In genomic region chr4:136290781-136291595, GRCm38 (mm10) we compare ENCODE assay signal across 16 mouse cellular contexts. TPM values are rescaled to one million over a fixed set of nuclear protein-coding genes. Genes with fewer than 3 reads are reported as not detected.
A peak's percentile ranks its signal among the peaks of the same experiment; 100 is the strongest.
DNase-seq lines count a peak whose midpoint lies in the region; ATAC-seq and TF ChIP-seq lines count a peak whose summit lies in the region.
"Had no signal": no experiment of that assay in that cellular context is flagged by ENCODE, and none has a peak within 500 bp of the region (broad histone marks: within the 10 kb centered on the region; RNA-seq: fewer than 3 reads in every experiment).

No protein-coding gene starts in this region.

- no peak for TF ChIP-seq CTCF in E14TG2a.4 (conservative IDR thresholded peaks at IDR 0.05; ENCODE audit: low read length)
- TF ChIP-seq CTCF in G1E (IDR thresholded peaks at IDR 0.05; ENCODE audit: low read depth, low read length): no peak

- H3K4me2 ChIP-seq in forebrain, embryonic 14.5 days (ENCODE audit: low read length): peak overlapping the region; percentile 25
- H3K4me2 ChIP-seq: embryonic facial prominence, embryonic 12.5 days; heart, embryonic 12.5 days; liver, embryonic 12.5 days had no signal

- H3K4me3 ChIP-seq in E14TG2a.4 (replicated peaks; ENCODE audit: low read length) (peak overlapping the region; percentile 72), G1E (ENCODE audit: low read depth, low read length) (peak overlapping the region; percentile 11; the same call in 1 of the 2 replicates)
- H3K4me3 ChIP-seq in forebrain, embryonic 14.5 days (ENCODE audit: low read depth, low read length): no peak overlapping the region
- H3K4me3 ChIP-seq in limb, embryonic 10.5 days: 0 out of 2 replicates have a peak overlapping the region, but pooled peaks have one; percentile 1
- H3K4me3 ChIP-seq: embryonic facial prominence, embryonic 12.5 days; heart, embryonic 12.5 days; left cerebral cortex, adult 2 months; liver, embryonic 12.5 days had no signal

- WGBS in forebrain, embryonic 14.5 days: 31% methylated on average over 39 of the region's 39 CpGs
- 60% methylated on average over 39 of the region's 39 CpGs for WGBS in limb, embryonic 10.5 days

- H3K27ac ChIP-seq in forebrain, embryonic 14.5 days (ENCODE audit: low read depth, low read length): no peak overlapping the region; the same call in 1 of the 2 replicates
- no peak overlapping the region for H3K27ac ChIP-seq in limb, embryonic 10.5 days
- H3K27ac ChIP-seq: embryonic facial prominence, embryonic 12.5 days; left cerebral cortex, adult 2 months; liver, embryonic 12.5 days had no signal

- peaks cover 56% of the 10 kb centered on the region for H3K4me1 ChIP-seq in E14TG2a.4 (replicated peaks; ENCODE audit: low read depth, low read length)
- peaks cover 12% of the 10 kb centered on the region for H3K4me1 ChIP-seq in G1E (ENCODE audit: insufficient read depth, low read depth, low read length)
- peaks cover 16% of the 10 kb centered on the region for H3K4me1 ChIP-seq in forebrain, embryonic 14.5 days (ENCODE audit: control insufficient read depth, insufficient read depth, low read length)
- peaks cover 16% of the 10 kb centered on the region for H3K4me1 ChIP-seq in limb, embryonic 10.5 days

- H3K36me3 ChIP-seq in E14TG2a.4 (ENCODE audit: insufficient read depth, low read length) (peaks cover 45% of the 10 kb centered on the region), G1E (replicated peaks) (peaks cover 73% of the 10 kb centered on the region)
- peaks cover 81% of the 10 kb centered on the region for H3K36me3 ChIP-seq in forebrain, embryonic 14.5 days (ENCODE audit: control insufficient read depth, insufficient read depth, low read length)
- peaks cover 77% of the 10 kb centered on the region for H3K36me3 ChIP-seq in limb, embryonic 10.5 days

- ATAC-seq in G1E (ENCODE audit: extremely low read depth, insufficient number of reproducible peaks, low FRiP score, poor library complexity, severe bottlenecking): no peak
- ATAC-seq in forebrain, embryonic 14.5 days: no peak
- ATAC-seq in megakaryocyte-erythroid progenitor cell, adult 5-6 weeks (replicated peaks; ENCODE audit: low FRiP score, low TSS enrichment, poor library complexity, severe bottlenecking): no peak
- ATAC-seq: CD4-positive, CD25-positive, alpha-beta regulatory T cell, adult 4 months; liver, embryonic 12.5 days had no signal

- no peak for DNase-seq in G1E (ENCODE audit: low spot score)
- peak; percentile 16 for DNase-seq in forebrain, embryonic 14.5 days (ENCODE audit: low spot score)
- DNase-seq in limb, embryonic 10.5 days (ENCODE audit: low spot score): no peak
- DNase-seq in frontal cortex, adult 2 months (ENCODE audit: extremely low spot score in 1 of 2, low spot score in 1 of 2): no peak
- DNase-seq in right cerebral cortex, postnatal 10 days (ENCODE audit: low spot score in 2 of 2): no peak
- DNase-seq: adrenal gland, postnatal 25 days; cerebellum, adult 11-12 months; kidney, postnatal 36 days; right cerebral cortex, postnatal 25 days had no signal

- peaks cover 25% of the 10 kb centered on the region for H3K27me3 ChIP-seq in E14TG2a.4 (ENCODE audit: insufficient read depth, low read length)
- H3K27me3 ChIP-seq in G1E (ENCODE audit: insufficient read depth, low read length): no peaks in the 10 kb centered on the region; the same call in 1 of the 2 replicates
- peaks cover 17% of the 10 kb centered on the region for H3K27me3 ChIP-seq in forebrain, embryonic 14.5 days (replicated peaks; ENCODE audit: control insufficient read depth, insufficient read depth, low read length)
- H3K27me3 ChIP-seq in limb, embryonic 10.5 days (ENCODE audit: low read depth, poor library complexity, severe bottlenecking): peaks cover 39% of the 10 kb centered on the region
- H3K27me3 ChIP-seq: liver, embryonic 12.5 days had no signal

- H3K9me3 ChIP-seq in E14TG2a.4 (ENCODE audit: low read length): no peaks in the 10 kb centered on the region; the same call in 1 of the 2 replicates
- H3K9me3 ChIP-seq in G1E (replicated peaks): peaks cover 17% of the 10 kb centered on the region
- 0 out of 2 replicates have a peak, but pooled peaks cover 3% of the 10 kb centered on the region for H3K9me3 ChIP-seq in forebrain, embryonic 14.5 days (replicated peaks; ENCODE audit: control insufficient read depth, low read length)
- no peaks in the 10 kb centered on the region for H3K9me3 ChIP-seq in limb, embryonic 10.5 days (replicated peaks)

- H3K9ac ChIP-seq in forebrain, embryonic 14.5 days (ENCODE audit: low read length): peak overlapping the region; percentile 40
- H3K9ac ChIP-seq: embryonic facial prominence, embryonic 12.5 days; heart, embryonic 12.5 days; liver, embryonic 12.5 days had no signal

RNA-seq across cellular contexts. Expression of gene Zfp46, which starts 6.5 kb away (rescaled TPM):
- total RNA-seq in G1E (2014; fragmentation: Nextera tagmentation): 17.7 and 19.9 TPM in 2 replicates
- total RNA-seq in G1E (2017): 13.2 and 13.9 TPM in 2 replicates
- 6.1 and 6.7 TPM in 2 replicates for polyA plus RNA-seq in G1E (2012)
- polyA plus RNA-seq in forebrain, embryonic 14.5 days (2014; fragmentation: Nextera tagmentation; extraction: Ambion mirVana): 34.4 and 39.7 TPM in 2 replicates
- polyA plus RNA-seq in limb, embryonic 10.5 days (2016; fragmentation: Nextera tagmentation; extraction: Ambion mirVana): 20.2 and 24.6 TPM in 2 replicates
- 58.5 and 68.6 TPM in 2 replicates for polyA plus RNA-seq in frontal cortex, adult 2 months (2012; rRNA removed)
- total RNA-seq in megakaryocyte-erythroid progenitor cell, adult 5-6 weeks (2014; fragmentation: Nextera tagmentation): 7.3 and 9.4 TPM in 2 replicates
- total RNA-seq in megakaryocyte-erythroid progenitor cell, adult 5-6 weeks (2017): 8.0 and 9.0 TPM in 2 replicates

RNA-seq across cellular contexts. Expression of gene Hnrnpr, which starts 19.8 kb away (rescaled TPM):
- total RNA-seq in G1E (2014; fragmentation: Nextera tagmentation): 100 and 126 TPM in 2 replicates
- 161 and 187 TPM in 2 replicates for total RNA-seq in G1E (2017)
- 66.7 and 77.7 TPM in 2 replicates for polyA plus RNA-seq in G1E (2012)
- polyA plus RNA-seq in forebrain, embryonic 14.5 days (2014; fragmentation: Nextera tagmentation; extraction: Ambion mirVana): 195 and 201 TPM in 2 replicates
- 219 and 255 TPM in 2 replicates for polyA plus RNA-seq in limb, embryonic 10.5 days (2016; fragmentation: Nextera tagmentation; extraction: Ambion mirVana)
- 65.9 and 73.2 TPM in 2 replicates for polyA plus RNA-seq in frontal cortex, adult 2 months (2012; rRNA removed)
- total RNA-seq in megakaryocyte-erythroid progenitor cell, adult 5-6 weeks (2014; fragmentation: Nextera tagmentation): 101 and 115 TPM in 2 replicates
- total RNA-seq in megakaryocyte-erythroid progenitor cell, adult 5-6 weeks (2017): 218 and 222 TPM in 2 replicates

RNA-seq across cellular contexts. Expression of gene Tcea3, which starts 43.5 kb away (rescaled TPM):
- not detected in 2 replicates for total RNA-seq in G1E (2014; fragmentation: Nextera tagmentation)
- 0.55 and 0.70 TPM in 2 replicates for total RNA-seq in G1E (2017)
- polyA plus RNA-seq in G1E (2012): not detected in 2 replicates
- polyA plus RNA-seq in forebrain, embryonic 14.5 days (2014; fragmentation: Nextera tagmentation; extraction: Ambion mirVana): 0.60 and 1.2 TPM in 2 replicates
- polyA plus RNA-seq in limb, embryonic 10.5 days (2016; fragmentation: Nextera tagmentation; extraction: Ambion mirVana): 1.5 and 1.8 TPM in 2 replicates
- 0.86 and 0.99 TPM in 2 replicates for polyA plus RNA-seq in frontal cortex, adult 2 months (2012; rRNA removed)
- total RNA-seq in megakaryocyte-erythroid progenitor cell, adult 5-6 weeks (2014; fragmentation: Nextera tagmentation): not detected in 2 replicates
- not detected in 2 replicates for total RNA-seq in megakaryocyte-erythroid progenitor cell, adult 5-6 weeks (2017)
